Mouse (Mus musculus): ENCODE measurements around the gene Zfp385a. TPM values are rescaled to one million over a fixed set of nuclear protein-coding genes. Genes with fewer than 3 reads are reported as not detected.

Zfp385a gene
- polyA plus RNA-seq, 1 experiment from 2014 or later, result 19.2 TPM

DNA sequence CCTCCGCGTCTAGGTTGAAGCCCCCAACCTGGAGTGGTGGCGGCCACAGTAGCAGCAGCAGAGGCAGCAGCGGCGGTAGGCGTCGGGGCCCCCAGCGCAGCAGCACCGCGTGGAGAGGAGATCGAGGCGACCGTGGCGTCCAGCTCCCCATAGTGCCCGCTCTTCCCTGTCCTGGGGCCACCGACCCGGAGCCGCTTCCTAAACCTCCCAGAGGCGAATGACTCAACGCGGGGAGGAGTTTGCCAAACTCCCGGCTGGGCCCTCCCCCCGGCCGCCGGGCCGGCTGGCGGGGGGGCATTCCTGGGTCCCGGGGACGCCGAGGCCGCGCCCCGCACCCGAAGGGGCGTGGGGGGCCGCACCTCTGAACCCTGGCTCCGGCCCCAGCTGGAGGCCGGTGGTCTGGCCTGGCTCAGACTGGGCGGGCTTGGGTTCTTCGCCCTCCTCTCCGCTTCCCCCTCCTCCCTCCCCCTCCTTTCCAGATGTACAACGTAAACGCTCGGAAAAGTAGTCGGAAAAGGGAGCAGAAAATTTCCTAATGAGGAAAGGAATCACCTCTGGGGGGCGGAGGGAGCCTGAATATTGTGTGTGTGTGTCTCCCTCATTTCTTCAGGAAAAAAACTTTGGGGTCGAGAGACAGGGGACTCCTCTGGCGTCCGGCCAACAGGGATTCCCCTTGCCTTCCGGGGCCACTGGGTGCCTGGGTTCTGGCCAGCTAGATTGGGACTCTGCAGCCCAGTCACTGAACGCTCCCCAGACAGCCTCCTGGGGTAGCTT is 26.7 kb upstream of the Zfp385a start, which contains the start of gene Itga5:
Itga5 (minus strand) TSS at position 388 of the 774 bp plus-strand sequence.
- Histone ChIP-seq H3K9me3 (ENCODE audit: control insufficient read depth, low read length) (no peaks in the 10 kb centered on the region), H3K27me3 (ENCODE audit: control insufficient read depth, insufficient read depth, low read length) (no peaks in the 10 kb centered on the region), H3K36me3 (ENCODE audit: control insufficient read depth, insufficient read depth, low read length) (no peaks in the 10 kb centered on the region), H3K4me3 (ENCODE audit: low read depth, low read length) (peak within 1 kb of the TSS; percentile 82), H3K9ac (ENCODE audit: low read length) (peak within 1 kb of the TSS; percentile 92), H3K27ac (replicated peaks; ENCODE audit: low read depth, low read length) (peak within 1 kb of the TSS; percentile 71), H3K4me2 (ENCODE audit: low read depth, severe bottlenecking) (peak within 1 kb of the TSS; percentile 62), H3K4me1 (ENCODE audit: control insufficient read depth, insufficient read depth, low read length) (peaks cover 10% of the 10 kb centered on the region)
- under 1% methylated on average over 43 of the region's 51 CpGs for WGBS
- DNase-seq (ENCODE audit: low spot score), result peak; percentile 75
- peak; percentile 65 for ATAC-seq (ENCODE audit: insufficient number of reproducible peaks, low FRiP score, low TSS enrichment, low read depth)

DNA sequence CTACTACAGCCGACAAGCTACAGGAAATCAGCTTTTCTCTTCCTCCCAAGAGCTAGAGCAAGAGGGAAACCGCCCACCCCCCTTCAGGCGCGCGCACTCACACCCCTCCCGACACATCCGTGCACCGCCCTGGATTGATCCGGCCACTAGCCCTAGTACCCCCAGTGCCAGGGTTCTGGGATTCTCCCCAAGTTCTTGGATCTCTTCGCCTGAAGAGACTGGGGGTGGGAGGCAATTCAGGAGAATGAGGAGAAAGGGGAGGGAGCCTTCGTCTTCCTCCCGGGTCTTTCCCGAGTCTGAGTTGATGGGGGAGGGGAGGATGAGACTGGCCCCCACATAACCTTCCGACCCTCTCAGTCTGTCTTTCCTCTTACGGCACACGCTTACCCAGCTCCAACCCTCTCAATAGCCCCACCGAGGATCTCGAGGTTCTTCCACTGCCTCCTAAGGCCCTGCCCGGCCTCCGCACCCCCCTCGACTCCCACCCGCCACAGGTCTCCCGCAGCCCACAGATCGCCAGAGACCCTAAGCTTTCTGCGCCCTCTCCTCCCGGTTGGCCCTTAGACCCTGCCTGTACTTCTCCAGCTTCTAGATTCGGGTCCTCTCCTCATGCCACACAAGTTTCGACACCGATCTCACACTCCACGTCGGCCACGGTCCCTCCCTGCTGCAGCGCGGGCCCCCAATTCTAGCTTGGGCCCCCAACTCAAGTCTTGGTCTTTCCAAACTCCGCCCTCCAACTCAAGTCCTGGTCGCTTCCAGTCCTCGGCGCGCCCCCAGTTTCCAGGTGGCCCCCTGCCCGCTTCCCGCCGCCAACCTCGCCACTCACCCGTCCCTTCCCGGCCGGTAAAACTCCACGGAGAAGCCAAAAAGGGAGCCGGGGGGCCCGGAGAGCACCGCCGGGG is 25.8 kb upstream of the Zfp385a start:
- Histone ChIP-seq H3K4me1 (ENCODE audit: control insufficient read depth, insufficient read depth, low read length) (peaks cover 14% of the 10 kb centered on the region), H3K9me3 (ENCODE audit: control insufficient read depth, low read length) (no peaks in the 10 kb centered on the region), H3K27ac (replicated peaks; ENCODE audit: low read depth, low read length) (peak overlapping the region; percentile 71), H3K9ac (ENCODE audit: low read length) (peak overlapping the region; percentile 92), H3K27me3 (ENCODE audit: control insufficient read depth, insufficient read depth, low read length) (no peaks in the 10 kb centered on the region), H3K36me3 (ENCODE audit: control insufficient read depth, insufficient read depth, low read length) (no peaks in the 10 kb centered on the region; the same call in 1 of the 2 replicates), H3K4me2 (ENCODE audit: low read depth, severe bottlenecking) (peak overlapping the region; percentile 62), H3K4me3 (ENCODE audit: low read depth, low read length) (peak overlapping the region; percentile 82)
- DNase-seq (ENCODE audit: low spot score), result peak; percentile 68
- under 1% methylated on average over 51 of the region's 51 CpGs for whole genome bisulfite sequencing
- peak; percentile 57 for ATAC-seq (ENCODE audit: insufficient number of reproducible peaks, low FRiP score, low TSS enrichment, low read depth)

DNA sequence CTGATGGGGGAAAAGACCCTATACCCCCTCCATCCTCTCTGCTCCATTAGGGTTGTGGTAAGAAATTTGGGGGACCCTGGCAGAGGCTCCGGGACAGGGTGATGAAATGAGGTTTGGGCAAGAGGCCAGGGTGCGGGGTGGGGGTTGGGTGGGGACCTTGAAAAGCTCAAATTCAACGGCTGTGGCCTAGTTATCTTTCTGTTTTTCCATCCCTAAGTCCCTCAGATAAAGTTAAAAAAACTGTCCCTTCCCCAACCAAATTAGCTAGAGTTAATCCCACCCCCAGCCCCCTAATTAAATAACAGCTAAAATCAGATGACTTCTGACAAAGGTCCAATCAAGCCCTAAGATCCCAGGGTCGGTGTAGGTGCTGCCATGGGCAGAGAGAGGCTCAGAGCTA is 24.9 kb upstream of the Zfp385a start:
- Histone ChIP-seq H3K4me2 (ENCODE audit: low read depth, severe bottlenecking) (peak overlapping the region; percentile 62), H3K9me3 (ENCODE audit: control insufficient read depth, low read length) (no peaks in the 10 kb centered on the region), H3K9ac (ENCODE audit: low read length) (no peak overlapping the region), H3K4me1 (ENCODE audit: control insufficient read depth, insufficient read depth, low read length) (peaks cover 14% of the 10 kb centered on the region), H3K36me3 (ENCODE audit: control insufficient read depth, insufficient read depth, low read length) (no peaks in the 10 kb centered on the region; the same call in 1 of the 2 replicates), H3K4me3 (ENCODE audit: low read depth, low read length) (peak overlapping the region; percentile 82), H3K27me3 (ENCODE audit: control insufficient read depth, insufficient read depth, low read length) (no peaks in the 10 kb centered on the region), H3K27ac (replicated peaks; ENCODE audit: low read depth, low read length) (no peak overlapping the region)
- WGBS, result 44% methylated on average over 4 of the region's 4 CpGs
- ATAC-seq (ENCODE audit: insufficient number of reproducible peaks, low FRiP score, low TSS enrichment, low read depth), result no peak
- no peak for DNase-seq (ENCODE audit: low spot score)

DNA sequence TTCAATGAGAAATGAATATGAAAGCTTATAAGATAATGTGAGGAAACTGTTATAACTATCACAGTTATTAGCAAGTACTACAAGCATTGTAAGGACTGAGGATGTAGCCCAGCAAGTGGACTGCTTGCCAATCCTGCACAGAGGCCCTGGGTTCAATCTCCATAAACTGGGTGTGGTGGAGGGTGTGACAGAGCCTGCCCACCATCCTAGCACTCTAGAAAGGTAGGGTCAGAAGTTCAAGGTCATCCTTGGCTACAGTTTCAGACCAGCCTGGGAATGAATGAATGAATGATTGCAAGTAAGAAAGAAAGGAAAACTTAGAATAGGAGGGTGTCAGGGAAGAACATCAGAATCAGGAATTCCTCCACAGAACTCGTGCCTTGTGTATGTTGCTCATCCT is 23.9 kb upstream of the Zfp385a start:
- Histone ChIP-seq H3K4me2 (ENCODE audit: low read depth, severe bottlenecking) (no peak overlapping the region), H3K9me3 (ENCODE audit: control insufficient read depth, low read length) (no peaks in the 10 kb centered on the region), H3K36me3 (ENCODE audit: control insufficient read depth, insufficient read depth, low read length) (no peaks in the 10 kb centered on the region; the same call in 1 of the 2 replicates), H3K9ac (ENCODE audit: low read length) (no peak overlapping the region), H3K27me3 (ENCODE audit: control insufficient read depth, insufficient read depth, low read length) (no peaks in the 10 kb centered on the region), H3K4me3 (ENCODE audit: low read depth, low read length) (no peak overlapping the region), H3K27ac (replicated peaks; ENCODE audit: low read depth, low read length) (no peak overlapping the region), H3K4me1 (ENCODE audit: control insufficient read depth, insufficient read depth, low read length) (peaks cover 19% of the 10 kb centered on the region)
- DNase-seq (ENCODE audit: low spot score) (no peak), ATAC-seq (ENCODE audit: insufficient number of reproducible peaks, low FRiP score, low TSS enrichment, low read depth) (no peak)
- WGBS, result 69% methylated on average over 1 of the region's 1 CpGs

DNA sequence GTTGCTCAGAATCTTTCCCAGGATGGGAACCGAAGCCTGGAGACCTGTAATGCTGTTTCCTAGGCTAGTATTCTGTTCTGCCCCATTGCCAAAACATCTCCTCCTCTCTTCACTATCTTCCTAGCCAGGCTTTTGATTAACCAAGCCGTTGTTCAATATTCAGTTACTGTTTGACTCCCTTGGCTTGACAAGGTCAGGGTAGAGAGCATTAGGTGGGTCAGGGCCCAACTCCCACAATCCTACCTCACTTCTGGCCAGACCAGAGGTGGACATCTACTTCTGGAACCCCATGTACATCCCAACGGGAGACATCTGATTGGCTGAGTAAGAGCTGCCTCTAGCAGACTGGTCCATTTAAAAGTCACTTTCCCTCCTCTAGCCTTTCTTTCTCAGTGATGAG is 23.1 kb upstream of the Zfp385a start:
- no peaks in the 10 kb centered on the region for H3K9me3 ChIP-seq (ENCODE audit: control insufficient read depth, low read length)
- H3K4me1 ChIP-seq (ENCODE audit: control insufficient read depth, insufficient read depth, low read length), result peaks cover 26% of the 10 kb centered on the region

GRCm38 (mm10) chr15:103362333-103362732 is 22.4 kb upstream of the Zfp385a start:
- Histone ChIP-seq H3K27ac (replicated peaks; ENCODE audit: low read depth, low read length) (no peak overlapping the region), H3K4me3 (ENCODE audit: low read depth, low read length) (no peak overlapping the region), H3K36me3 (ENCODE audit: control insufficient read depth, insufficient read depth, low read length) (no peaks in the 10 kb centered on the region; the same call in 1 of the 2 replicates), H3K9me3 (ENCODE audit: control insufficient read depth, low read length) (no peaks in the 10 kb centered on the region), H3K9ac (ENCODE audit: low read length) (no peak overlapping the region), H3K27me3 (ENCODE audit: control insufficient read depth, insufficient read depth, low read length) (no peaks in the 10 kb centered on the region), H3K4me2 (ENCODE audit: low read depth, severe bottlenecking) (no peak overlapping the region), H3K4me1 (ENCODE audit: control insufficient read depth, insufficient read depth, low read length) (peaks cover 26% of the 10 kb centered on the region)
- WGBS, result 90% methylated on average over 6 of the region's 7 CpGs
- no peak for DNase-seq (ENCODE audit: low spot score)
- ATAC-seq (ENCODE audit: insufficient number of reproducible peaks, low FRiP score, low TSS enrichment, low read depth), result no peak

More for the DNA sequence above, 23.1 kb upstream of the Zfp385a start:
- ATAC-seq (ENCODE audit: insufficient number of reproducible peaks, low FRiP score, low TSS enrichment, low read depth) (no peak), DNase-seq (ENCODE audit: low spot score) (no peak)
- H3K27ac ChIP-seq (replicated peaks; ENCODE audit: low read depth, low read length), result no peak overlapping the region
- 95% methylated on average over 3 of the region's 3 CpGs for WGBS
- no peaks in the 10 kb centered on the region for H3K27me3 ChIP-seq (ENCODE audit: control insufficient read depth, insufficient read depth, low read length)
- no peaks in the 10 kb centered on the region; the same call in 1 of the 2 replicates for H3K36me3 ChIP-seq (ENCODE audit: control insufficient read depth, insufficient read depth, low read length)
- no peak overlapping the region for H3K4me3 ChIP-seq (ENCODE audit: low read depth, low read length)
- no peak overlapping the region for H3K4me2 ChIP-seq (ENCODE audit: low read depth, severe bottlenecking)
- no peak overlapping the region for H3K9ac ChIP-seq (ENCODE audit: low read length)

DNA sequence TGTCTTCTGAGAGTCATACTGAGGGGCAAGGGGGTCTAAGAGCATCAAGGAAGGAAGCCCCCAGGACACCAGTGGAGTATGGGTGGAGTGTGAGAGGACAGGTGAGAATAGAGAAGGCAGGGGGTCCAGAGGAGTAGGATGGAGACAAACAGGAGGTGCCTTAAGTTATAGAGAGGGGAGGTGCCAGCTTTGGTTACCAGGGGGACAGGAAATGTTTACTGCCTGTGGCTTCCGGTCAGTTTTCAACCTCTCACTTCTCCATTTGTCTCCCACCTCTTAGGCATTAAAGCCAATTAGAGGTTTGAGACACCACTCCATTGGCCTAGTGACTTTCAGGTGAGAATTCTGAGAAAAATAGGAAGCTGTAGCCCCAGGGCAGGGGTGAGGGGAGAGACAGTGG is 21.4 kb upstream of the Zfp385a start:
- H3K4me2 ChIP-seq (ENCODE audit: low read depth, severe bottlenecking), result no peak overlapping the region
- no peaks in the 10 kb centered on the region for H3K27me3 ChIP-seq (ENCODE audit: control insufficient read depth, insufficient read depth, low read length)
- H3K9me3 ChIP-seq (ENCODE audit: control insufficient read depth, low read length), result no peaks in the 10 kb centered on the region
- no peak overlapping the region; the same call in 1 of the 2 replicates for H3K9ac ChIP-seq (ENCODE audit: low read length)
- no peak overlapping the region for H3K4me3 ChIP-seq (ENCODE audit: low read depth, low read length)
- DNase-seq (ENCODE audit: low spot score) (no peak), ATAC-seq (ENCODE audit: insufficient number of reproducible peaks, low FRiP score, low TSS enrichment, low read depth) (no peak)
- peaks cover 3% of the 10 kb centered on the region; the same call in 1 of the 2 replicates for H3K36me3 ChIP-seq (ENCODE audit: control insufficient read depth, insufficient read depth, low read length)
- WGBS, result 36% methylated on average over 1 of the region's 1 CpGs
- peaks cover 21% of the 10 kb centered on the region for H3K4me1 ChIP-seq (ENCODE audit: control insufficient read depth, insufficient read depth, low read length)
- no peak overlapping the region for H3K27ac ChIP-seq (replicated peaks; ENCODE audit: low read depth, low read length)

- Histone ChIP-seq H3K27me3 (ENCODE audit: control insufficient read depth, insufficient read depth, low read length) (no peaks in the 10 kb centered on the region), H3K27ac (replicated peaks; ENCODE audit: low read depth, low read length) (no peak overlapping the region), H3K9me3 (ENCODE audit: control insufficient read depth, low read length) (no peaks in the 10 kb centered on the region), H3K9ac (ENCODE audit: low read length) (no peak overlapping the region), H3K4me3 (ENCODE audit: low read depth, low read length) (no peak overlapping the region), H3K4me1 (ENCODE audit: control insufficient read depth, insufficient read depth, low read length) (peaks cover 21% of the 10 kb centered on the region), H3K4me2 (ENCODE audit: low read depth, severe bottlenecking) (no peak overlapping the region), H3K36me3 (ENCODE audit: control insufficient read depth, insufficient read depth, low read length) (peaks cover 10% of the 10 kb centered on the region; the same call in 1 of the 2 replicates)
- WGBS, result 87% methylated on average over 5 of the region's 5 CpGs
- ATAC-seq (ENCODE audit: insufficient number of reproducible peaks, low FRiP score, low TSS enrichment, low read depth) (no peak), DNase-seq (ENCODE audit: low spot score) (no peak)
Observed at GRCm38 (mm10) chr15:103359869-103360602, 20.1 kb upstream of the Zfp385a start.
